ENCODE assay signal across 14 mouse cellular contexts in the genomic region with DNA sequence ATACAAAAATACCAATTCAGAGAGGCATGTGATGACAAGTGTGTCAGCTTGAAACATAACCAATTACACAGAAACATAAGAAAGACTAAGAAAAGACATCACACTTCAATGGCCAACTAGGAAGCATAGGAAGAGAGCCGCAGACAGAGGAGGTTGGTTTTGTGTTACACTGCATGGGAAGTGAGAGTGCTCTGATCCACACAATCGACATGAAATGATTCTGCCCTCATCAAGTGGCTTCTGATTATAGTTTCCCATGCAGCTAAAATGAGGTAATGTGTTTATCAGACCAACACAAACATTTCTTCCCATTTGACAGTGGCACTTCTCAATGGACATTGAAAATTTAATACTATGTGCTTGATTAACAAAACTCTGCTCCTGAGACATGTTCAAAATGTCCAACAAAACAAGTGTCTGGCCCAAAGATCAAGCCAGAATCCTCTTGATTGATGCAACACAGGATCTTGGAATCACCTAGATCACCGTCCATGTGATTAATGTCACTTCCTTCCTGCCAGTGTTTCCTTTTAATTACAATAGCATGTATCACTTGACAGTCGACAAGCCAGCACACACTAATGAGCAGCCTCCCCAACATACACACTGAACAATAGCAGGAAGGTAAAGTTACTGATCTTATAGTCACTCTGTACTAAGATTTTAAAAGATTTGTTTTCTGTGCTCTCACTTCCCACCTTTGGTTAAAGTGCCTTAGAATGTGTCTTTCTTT.
"Had no signal": no experiment of that assay in that cellular context is flagged by ENCODE, and none has a peak within 500 bp of the region (broad histone marks: within the 10 kb centered on the region; RNA-seq: fewer than 3 reads in every experiment).

No protein-coding gene starts in this region.

- DNase-seq: kidney, postnatal 36 days; layer of hippocampus, adult 9-11 months; layer of hippocampus, postnatal 36 days; retina, postnatal 1 day; right cerebral cortex, postnatal 4 days; spleen, adult 18-20 months; thymus, adult 18-20 months; thymus, postnatal 14 days had no signal

- H3K27ac ChIP-seq: limb, embryonic 15.5 days; liver, embryonic 12.5 days; midbrain, embryonic 12.5 days; neural tube, embryonic 13.5 days had no signal

- H3K27me3 ChIP-seq: limb, embryonic 15.5 days; liver, embryonic 12.5 days; midbrain, embryonic 12.5 days; neural tube, embryonic 13.5 days had no signal

- H3K9ac ChIP-seq: limb, embryonic 15.5 days; liver, embryonic 12.5 days; midbrain, embryonic 12.5 days; neural tube, embryonic 13.5 days had no signal

- H3K4me2 ChIP-seq: limb, embryonic 15.5 days; liver, embryonic 12.5 days; midbrain, embryonic 12.5 days; neural tube, embryonic 13.5 days had no signal

- H3K4me1 ChIP-seq: limb, embryonic 15.5 days; liver, embryonic 12.5 days; midbrain, embryonic 12.5 days; neural tube, embryonic 13.5 days had no signal

- H3K9me3 ChIP-seq: limb, embryonic 15.5 days; liver, embryonic 12.5 days; midbrain, embryonic 12.5 days; neural tube, embryonic 13.5 days had no signal

- H3K4me3 ChIP-seq: limb, embryonic 15.5 days; liver, embryonic 12.5 days; midbrain, embryonic 12.5 days; neural tube, embryonic 13.5 days had no signal

- H3K36me3 ChIP-seq: limb, embryonic 15.5 days; liver, embryonic 12.5 days; midbrain, embryonic 12.5 days; neural tube, embryonic 13.5 days had no signal

- ATAC-seq: intestine, embryonic 16.5 days; liver, embryonic 12.5 days; midbrain, embryonic 16.5 days had no signal
